In genomic region chr1:48753252-48753755, GRCm38 (mm10) we compare ENCODE assay signal across 11 mouse cellular contexts.
"Had no signal": no experiment of that assay in that cellular context is flagged by ENCODE, and none has a peak within 500 bp of the region (broad histone marks: within the 10 kb centered on the region; RNA-seq: fewer than 3 reads in every experiment).

No protein-coding gene starts in this region.

- ATAC-seq: liver, embryonic 12.5 days; midbrain, embryonic 15.5 days had no signal

- H3K4me2 ChIP-seq: liver, embryonic 12.5 days; lung, embryonic 15.5 days; midbrain, embryonic 15.5 days; neural tube, embryonic 13.5 days had no signal

- H3K27me3 ChIP-seq: liver, embryonic 12.5 days; lung, embryonic 15.5 days; midbrain, embryonic 15.5 days; neural tube, embryonic 13.5 days had no signal

- H3K36me3 ChIP-seq: limb, embryonic 10.5 days; liver, embryonic 12.5 days; lung, embryonic 15.5 days; midbrain, embryonic 15.5 days; neural tube, embryonic 13.5 days had no signal

- H3K9me3 ChIP-seq: limb, embryonic 10.5 days; liver, embryonic 12.5 days; lung, embryonic 15.5 days; midbrain, embryonic 15.5 days; neural tube, embryonic 13.5 days had no signal

- H3K27ac ChIP-seq: left cerebral cortex, adult 2 months; limb, embryonic 10.5 days; liver, embryonic 12.5 days; lung, embryonic 15.5 days; midbrain, embryonic 15.5 days; neural tube, embryonic 13.5 days; stomach, postnatal 0 days had no signal

- H3K9ac ChIP-seq: liver, embryonic 12.5 days; lung, embryonic 15.5 days; midbrain, embryonic 15.5 days; neural tube, embryonic 13.5 days had no signal

- H3K4me3 ChIP-seq: left cerebral cortex, adult 2 months; limb, embryonic 10.5 days; liver, embryonic 12.5 days; lung, embryonic 15.5 days; midbrain, embryonic 15.5 days; neural tube, embryonic 13.5 days had no signal

- DNase-seq: kidney, adult 18-20 months; kidney, postnatal 14 days; right cerebral cortex, adult 18-20 months; right cerebral cortex, postnatal 25 days had no signal

- H3K4me1 ChIP-seq: limb, embryonic 10.5 days; liver, embryonic 12.5 days; lung, embryonic 15.5 days; midbrain, embryonic 15.5 days; neural tube, embryonic 13.5 days had no signal
